Mouse (Mus musculus): ENCODE data around the gene Nfkb2. TPM values are rescaled to one million over a fixed set of nuclear protein-coding genes. Genes with fewer than 3 reads are reported as not detected.
A peak's percentile ranks its signal among the peaks of the same experiment; 100 is the strongest.

Nfkb2 gene
- polyA plus RNA-seq, 1 experiment from 2014 or later: 2.4 TPM

GRCm38 (mm10) chr19:46309651-46310305 is 5.7 kb downstream of the Nfkb2 start:
- no peak overlapping the region for H3K27ac ChIP-seq (replicated peaks)
- peaks cover 26% of the 10 kb centered on the region for H3K4me1 ChIP-seq
- no peak for ATAC-seq (ENCODE audit: low FRiP score)
- no peaks in the 10 kb centered on the region for H3K9me3 ChIP-seq (replicated peaks)
- peaks cover 59% of the 10 kb centered on the region for H3K27me3 ChIP-seq (replicated peaks)
- H3K9ac ChIP-seq (replicated peaks): no peak overlapping the region
- H3K4me3 ChIP-seq (replicated peaks): no peak overlapping the region
- WGBS: 82% methylated on average over 21 of the region's 21 CpGs
- peaks cover 29% of the 10 kb centered on the region for H3K36me3 ChIP-seq
- H3K4me2 ChIP-seq: 0 out of 2 replicates have a peak overlapping the region, but pooled peaks have one; percentile 92

DNA sequence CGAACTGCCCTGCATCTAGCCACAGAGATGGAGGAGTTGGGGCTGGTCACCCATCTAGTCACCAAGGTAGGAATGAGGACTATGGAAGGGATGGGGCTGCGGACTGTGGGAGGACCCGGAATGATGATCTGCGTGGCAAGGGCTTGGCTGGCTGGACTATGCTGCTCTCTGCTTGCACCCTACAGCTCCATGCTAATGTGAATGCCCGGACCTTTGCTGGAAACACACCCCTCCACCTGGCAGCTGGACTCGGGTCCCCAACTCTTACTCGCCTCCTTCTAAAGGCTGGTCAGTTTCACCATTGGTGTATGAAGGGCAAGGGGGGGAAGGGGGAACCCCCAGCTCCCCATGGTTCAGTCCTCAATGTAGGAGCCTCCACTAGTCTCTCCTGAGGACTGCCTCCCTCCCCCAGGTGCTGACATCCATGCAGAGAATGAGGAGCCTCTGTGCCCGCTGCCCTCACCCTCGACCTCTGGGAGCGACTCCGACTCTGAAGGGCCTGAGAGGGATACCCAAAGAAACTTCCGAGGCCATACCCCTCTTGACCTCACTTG is 6.3 kb downstream of the Nfkb2 start:
- H3K9ac ChIP-seq (replicated peaks): no peak overlapping the region
- H3K4me1 ChIP-seq: peaks cover 24% of the 10 kb centered on the region
- no peak overlapping the region for H3K4me3 ChIP-seq (replicated peaks)
- peaks cover 29% of the 10 kb centered on the region for H3K36me3 ChIP-seq
- 90% methylated on average over 12 of the region's 12 CpGs for WGBS
- H3K27ac ChIP-seq (replicated peaks): no peak overlapping the region
- no peak for ATAC-seq (ENCODE audit: low FRiP score)
- no peaks in the 10 kb centered on the region for H3K9me3 ChIP-seq (replicated peaks)
- H3K4me2 ChIP-seq: no peak overlapping the region
- H3K27me3 ChIP-seq (replicated peaks): peaks cover 59% of the 10 kb centered on the region

GRCm38 (mm10) chr19:46311341-46311740 is 7.2 kb downstream of the Nfkb2 start:
- Histone ChIP-seq H3K36me3 (peaks cover 29% of the 10 kb centered on the region), H3K27me3 (replicated peaks) (peaks cover 59% of the 10 kb centered on the region), H3K4me1 (peaks cover 24% of the 10 kb centered on the region), H3K9me3 (replicated peaks) (no peaks in the 10 kb centered on the region), H3K27ac (replicated peaks) (no peak overlapping the region), H3K4me2 (no peak overlapping the region), H3K4me3 (replicated peaks) (no peak overlapping the region), H3K9ac (replicated peaks) (no peak overlapping the region)
- ATAC-seq (ENCODE audit: low FRiP score): no peak
- 89% methylated on average over 9 of the region's 9 CpGs for WGBS

DNA sequence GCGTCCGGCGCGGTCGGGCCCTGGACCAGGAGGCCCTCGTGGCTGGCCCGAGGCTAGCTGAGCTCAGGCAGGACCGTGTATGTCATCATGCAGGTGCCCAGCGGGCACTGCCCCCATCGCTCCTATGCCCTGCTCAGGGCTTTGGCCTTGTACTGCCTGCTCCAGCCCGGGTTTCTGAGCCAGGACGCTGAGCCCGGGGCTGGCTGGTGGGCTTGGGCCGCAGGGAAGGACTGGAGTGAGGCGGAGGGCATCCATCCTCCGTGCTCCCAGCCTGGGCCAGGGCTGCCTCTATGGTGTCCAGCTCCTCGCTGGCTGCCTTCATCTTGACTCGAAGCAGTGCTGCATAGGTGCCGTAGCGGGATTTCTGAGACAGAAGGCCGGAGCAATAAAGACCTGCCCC is 8.4 kb downstream of the Nfkb2 start:
- H3K9ac ChIP-seq (replicated peaks): no peak overlapping the region
- H3K4me2 ChIP-seq: no peak overlapping the region
- no peaks in the 10 kb centered on the region for H3K9me3 ChIP-seq (replicated peaks)
- H3K4me3 ChIP-seq (replicated peaks): no peak overlapping the region
- 93% methylated on average over 21 of the region's 21 CpGs for WGBS
- peaks cover 61% of the 10 kb centered on the region for H3K27me3 ChIP-seq (replicated peaks)
- no peak overlapping the region for H3K27ac ChIP-seq (replicated peaks)
- ATAC-seq (ENCODE audit: low FRiP score): no peak
- H3K36me3 ChIP-seq: peaks cover 29% of the 10 kb centered on the region
- H3K4me1 ChIP-seq: peaks cover 36% of the 10 kb centered on the region

DNA sequence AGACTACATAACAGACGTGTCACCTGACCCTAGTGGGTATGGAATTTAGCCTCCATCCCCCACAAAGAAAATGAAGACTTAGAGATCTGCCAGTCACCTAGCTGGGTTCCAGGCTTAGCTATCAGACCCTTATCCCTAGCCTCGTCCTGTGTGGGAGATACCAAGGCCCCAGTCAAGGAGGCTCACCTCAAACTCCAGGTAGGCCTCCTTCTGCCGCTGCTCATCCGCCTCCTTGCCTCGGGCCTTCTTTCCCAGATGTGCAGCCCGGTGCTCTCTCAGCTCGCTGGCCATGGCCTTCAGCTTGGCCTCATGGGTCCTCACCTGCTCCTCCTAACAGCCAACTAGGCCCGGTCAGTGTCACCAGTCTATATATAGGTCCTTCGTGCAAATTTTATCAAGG is 9.0 kb downstream of the Nfkb2 start:
- no peak overlapping the region for H3K4me2 ChIP-seq
- no peak overlapping the region for H3K27ac ChIP-seq (replicated peaks)
- no peaks in the 10 kb centered on the region for H3K9me3 ChIP-seq (replicated peaks)
- H3K9ac ChIP-seq (replicated peaks): no peak overlapping the region
- H3K4me3 ChIP-seq (replicated peaks): no peak overlapping the region
- ATAC-seq (ENCODE audit: low FRiP score): no peak
- H3K4me1 ChIP-seq: peaks cover 42% of the 10 kb centered on the region
- peaks cover 59% of the 10 kb centered on the region for H3K27me3 ChIP-seq (replicated peaks)
- peaks cover 29% of the 10 kb centered on the region for H3K36me3 ChIP-seq
- 88% methylated on average over 9 of the region's 9 CpGs for WGBS

GRCm38 (mm10) chr19:46313591-46313990 is 9.5 kb downstream of the Nfkb2 start:
- Histone ChIP-seq H3K4me2 (no peak overlapping the region), H3K9me3 (replicated peaks) (no peaks in the 10 kb centered on the region), H3K27me3 (replicated peaks) (peaks cover 57% of the 10 kb centered on the region), H3K27ac (replicated peaks) (no peak overlapping the region), H3K4me3 (replicated peaks) (no peak overlapping the region), H3K36me3 (peaks cover 29% of the 10 kb centered on the region), H3K9ac (replicated peaks) (no peak overlapping the region), H3K4me1 (peaks cover 44% of the 10 kb centered on the region)
- 72% methylated on average over 6 of the region's 6 CpGs for WGBS
- ATAC-seq (ENCODE audit: low FRiP score): no peak

- H3K9me3 ChIP-seq (replicated peaks): no peaks in the 10 kb centered on the region
- peaks cover 45% of the 10 kb centered on the region for H3K4me1 ChIP-seq
- no peak overlapping the region; the same call in 1 of the 2 replicates for H3K9ac ChIP-seq (replicated peaks)
- no peak overlapping the region for H3K4me3 ChIP-seq (replicated peaks)
- no peak for ATAC-seq (ENCODE audit: low FRiP score)
- H3K27ac ChIP-seq (replicated peaks): no peak overlapping the region
- peaks cover 29% of the 10 kb centered on the region for H3K36me3 ChIP-seq
- H3K4me2 ChIP-seq: 0 out of 2 replicates have a peak overlapping the region, but pooled peaks have one; percentile 5
- peaks cover 56% of the 10 kb centered on the region for H3K27me3 ChIP-seq (replicated peaks)
- 15% methylated on average over 18 of the region's 18 CpGs for WGBS
Observed at GRCm38 (mm10) chr19:46314151-46314601, 10.1 kb downstream of the Nfkb2 start.

- Histone ChIP-seq H3K9ac (replicated peaks) (no peak overlapping the region), H3K36me3 (peaks cover 29% of the 10 kb centered on the region), H3K27me3 (replicated peaks) (peaks cover 62% of the 10 kb centered on the region), H3K9me3 (replicated peaks) (no peaks in the 10 kb centered on the region), H3K4me3 (replicated peaks) (no peak overlapping the region), H3K4me1 (peaks cover 50% of the 10 kb centered on the region), H3K4me2 (peak overlapping the region; percentile 75; the same call in 1 of the 2 replicates), H3K27ac (replicated peaks) (no peak overlapping the region)
- no peak for ATAC-seq (ENCODE audit: low FRiP score)
- 50% methylated on average over 14 of the region's 14 CpGs for WGBS
Observed at GRCm38 (mm10) chr19:46314872-46315742, 11.0 kb downstream of the Nfkb2 start.

GRCm38 (mm10) chr19:46315752-46316610 is 11.9 kb downstream of the Nfkb2 start:
- 42% methylated on average over 12 of the region's 12 CpGs for WGBS
- no peaks in the 10 kb centered on the region for H3K9me3 ChIP-seq (replicated peaks)
- H3K9ac ChIP-seq (replicated peaks): peak overlapping the region; percentile 62; the same call in 1 of the 2 replicates
- H3K4me2 ChIP-seq: peak overlapping the region; percentile 75
- H3K27me3 ChIP-seq (replicated peaks): peaks cover 69% of the 10 kb centered on the region
- H3K4me3 ChIP-seq (replicated peaks): peak overlapping the region; percentile 56
- no peak overlapping the region for H3K27ac ChIP-seq (replicated peaks)
- ATAC-seq (ENCODE audit: low FRiP score): no peak
- H3K4me1 ChIP-seq: peaks cover 56% of the 10 kb centered on the region
- H3K36me3 ChIP-seq: peaks cover 29% of the 10 kb centered on the region

DNA sequence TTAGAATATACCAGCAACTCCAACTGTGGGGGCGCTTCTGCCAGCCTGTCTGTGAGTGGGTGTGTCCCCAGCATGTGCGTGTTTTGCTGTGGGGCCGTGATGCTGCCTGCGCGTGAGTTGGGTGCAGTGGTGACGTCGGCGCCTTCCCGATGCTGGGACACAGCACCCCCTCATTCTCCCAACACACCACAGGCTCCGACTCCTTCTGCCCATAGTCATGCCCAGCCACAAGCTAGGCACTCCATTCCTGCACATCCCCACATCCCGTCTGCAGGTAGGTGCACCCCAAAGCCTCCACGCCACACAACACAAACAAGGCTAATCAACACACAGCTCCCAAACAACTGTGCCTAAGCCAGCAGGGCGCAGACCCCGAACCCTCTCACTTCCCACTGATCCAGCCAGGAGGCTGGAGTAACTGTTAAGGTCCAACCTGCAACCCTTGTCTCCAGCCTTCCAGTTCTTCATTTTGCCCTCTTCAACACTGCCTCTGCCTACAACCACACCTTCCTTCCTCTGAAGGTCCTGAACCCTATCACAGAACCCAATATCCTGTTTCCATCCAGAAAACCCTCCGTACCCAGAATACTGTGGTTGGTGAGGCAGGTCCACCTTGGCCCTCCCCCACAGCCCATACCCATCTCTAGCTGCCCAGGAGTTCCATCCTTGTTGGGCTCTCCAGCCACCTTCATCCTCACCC is 12.9 kb downstream of the Nfkb2 start:
- Histone ChIP-seq H3K27me3 (replicated peaks) (peaks cover 69% of the 10 kb centered on the region), H3K4me1 (peaks cover 66% of the 10 kb centered on the region), H3K27ac (replicated peaks) (peak overlapping the region; percentile 72), H3K9me3 (replicated peaks) (no peaks in the 10 kb centered on the region), H3K4me2 (peak overlapping the region; percentile 75), H3K36me3 (peaks cover 19% of the 10 kb centered on the region), H3K4me3 (replicated peaks) (peak overlapping the region; percentile 56), H3K9ac (replicated peaks) (peak overlapping the region; percentile 62)
- ATAC-seq (ENCODE audit: low FRiP score): no peak
- WGBS: 34% methylated on average over 15 of the region's 15 CpGs
